Mouse (Mus musculus): ENCODE measurements at regions not wholly inside any gene's neighbourhood (a gene's known extent, or its start where the extent isn't known, plus 50 kb on each side); places are given as distances from the start of the nearest gene placed in this dataset.

- TF ChIP-seq ZNF384 (IDR thresholded peaks at IDR 0.05; ENCODE audit: low read depth, low read length) (no peak), HCFC1 (IDR thresholded peaks at IDR 0.05; ENCODE audit: borderline replicate concordance, insufficient read depth, low read length) (no peak), CHD2 (IDR thresholded peaks at IDR 0.05; ENCODE audit: low read depth, low read length) (no peak), MAFK (IDR thresholded peaks at IDR 0.05; ENCODE audit: insufficient read depth, low read depth, low read length) (no peak)
Observed at GRCm38 (mm10) chr2:9388058-9388457, 493.0 kb upstream of the 4930412O13Rik start.
